Mouse (Mus musculus) neutrophil, adult 5-6 weeks (primary cell): ENCODE results near the gene Olfr322. TPM values are rescaled to one million over a fixed set of nuclear protein-coding genes. Genes with fewer than 3 reads are reported as not detected.

ENCODE experiments used
- ATAC-seq: fragments of 151-379, 151-347 bp; 2 replicates; pipeline ENCODE4 v1.8.0; 2017; ENCODE audit warnings: mild to moderate bottlenecking, moderate TSS enrichment; ENCODE audit not compliant: insufficient number of reproducible peaks, poor library complexity, low FRiP score, severe bottlenecking; ENCODE audit errors: extremely low read depth
- total RNA-seq: library from RNA; stranded (forward); fragments of 200-1000 nt; gene quantifications from 2 replicates; pipeline ENCODE4 v1.2.3, GENCODE M21; 2017

The Olfr322 gene
- total RNA-seq: not detected in 2 replicates

GRCm38 (mm10) chr11:58658596-58658995, at the start of gene Olfr322:
Gene Olfr322 (plus strand): TSS chr11:58658782.
- ATAC-seq: no peak

DNA sequence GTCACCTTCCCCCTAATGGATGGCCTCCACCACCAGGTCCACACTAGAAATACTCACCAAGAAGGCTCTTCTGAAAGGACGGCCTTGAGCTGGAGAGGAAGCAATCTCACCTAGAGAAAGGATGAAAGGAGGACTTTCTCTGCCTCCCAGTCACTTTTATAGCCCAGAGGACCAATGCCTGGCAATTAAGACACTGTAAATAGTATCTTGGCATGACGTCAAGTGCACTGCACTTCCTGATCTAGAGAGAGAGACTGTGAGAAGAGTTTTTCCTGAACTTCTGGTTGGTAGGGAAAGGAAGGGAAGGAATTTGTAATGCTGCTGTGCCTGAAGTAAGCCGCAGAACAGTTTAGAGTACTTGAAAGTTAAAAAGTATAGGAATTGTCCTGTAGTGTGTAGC, 45.2 kb upstream of the Olfr322 start:
- ATAC-seq: no peak

GRCm38 (mm10) chr11:58614526-58614925, 44.1 kb upstream of the Olfr322 start:
- no peak for ATAC-seq

- ATAC-seq: no peak
Observed at GRCm38 (mm10) chr11:58615975-58616374, 42.6 kb upstream of the Olfr322 start, which contains the start of gene 2210407C18Rik. Gene 2210407C18Rik (minus strand): TSS chr11:58616075.

GRCm38 (mm10) chr11:58618369-58618768, 40.2 kb upstream of the Olfr322 start:
- no peak for ATAC-seq

DNA sequence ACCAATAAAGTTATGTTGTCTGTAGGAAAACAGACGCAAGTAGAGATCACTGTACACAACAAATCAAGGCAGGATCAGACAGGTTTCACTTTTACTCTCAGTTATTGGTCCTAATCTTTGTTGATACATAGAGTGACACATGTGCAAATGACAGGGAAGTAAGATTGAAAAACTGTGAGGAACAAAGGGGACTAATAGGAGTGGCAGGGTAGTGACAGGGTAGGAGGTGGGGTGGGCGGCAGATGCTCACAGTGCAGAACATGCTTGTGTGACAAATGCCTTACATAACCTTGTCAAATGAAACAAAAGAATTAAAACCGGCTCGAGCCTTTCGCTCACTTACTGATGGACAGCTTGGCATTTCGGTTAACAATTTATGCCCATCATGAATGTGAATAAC, 39.8 kb upstream of the Olfr322 start:
- ATAC-seq: no peak

DNA sequence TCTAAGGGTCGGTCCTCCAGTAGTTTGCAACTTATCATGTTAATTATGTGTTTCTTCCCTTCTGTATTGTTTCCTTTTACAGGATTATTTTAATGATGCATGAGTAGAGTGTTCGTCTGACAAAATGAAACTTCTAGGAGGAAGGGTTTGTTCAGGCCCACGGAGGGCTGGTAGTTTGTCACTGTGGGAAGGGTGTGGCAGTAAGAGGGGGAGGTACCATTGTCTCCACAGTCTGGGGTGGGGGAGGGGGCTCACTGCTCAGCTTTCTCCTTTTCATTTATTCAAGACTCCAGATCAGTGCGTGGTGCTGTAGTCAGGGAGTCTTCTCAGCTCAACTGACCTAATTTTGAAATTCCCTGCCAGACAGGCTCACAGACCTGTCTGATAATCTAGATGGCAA, 32.4 kb upstream of the Olfr322 start:
- ATAC-seq: no peak

DNA sequence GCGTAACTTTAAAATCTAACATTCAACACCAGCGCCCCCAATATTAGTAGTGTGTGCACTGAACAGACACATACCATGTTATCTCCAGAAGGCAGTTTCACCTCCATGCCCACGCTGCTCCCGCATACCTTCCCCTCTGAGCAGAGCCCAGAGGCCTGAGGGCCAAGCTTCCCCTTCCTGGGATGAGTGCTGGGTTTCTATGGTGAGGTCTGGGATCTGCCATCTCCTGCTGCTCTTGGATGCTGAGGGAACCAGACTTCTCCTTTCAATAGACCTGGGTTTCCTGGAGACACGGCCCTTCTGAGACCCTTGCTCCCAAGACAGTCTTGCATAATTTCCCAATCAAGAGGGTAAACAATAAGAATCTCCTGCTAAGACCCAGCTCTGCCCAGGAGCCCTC, 28.2 kb upstream of the Olfr322 start, which contains the start of gene Olfr323:
Olfr323 (minus strand) TSS at position 101 of the 400 bp plus-strand sequence.
- no peak for ATAC-seq

GRCm38 (mm10) chr11:58634878-58635277, 23.7 kb upstream of the Olfr322 start:
- ATAC-seq: no peak

DNA sequence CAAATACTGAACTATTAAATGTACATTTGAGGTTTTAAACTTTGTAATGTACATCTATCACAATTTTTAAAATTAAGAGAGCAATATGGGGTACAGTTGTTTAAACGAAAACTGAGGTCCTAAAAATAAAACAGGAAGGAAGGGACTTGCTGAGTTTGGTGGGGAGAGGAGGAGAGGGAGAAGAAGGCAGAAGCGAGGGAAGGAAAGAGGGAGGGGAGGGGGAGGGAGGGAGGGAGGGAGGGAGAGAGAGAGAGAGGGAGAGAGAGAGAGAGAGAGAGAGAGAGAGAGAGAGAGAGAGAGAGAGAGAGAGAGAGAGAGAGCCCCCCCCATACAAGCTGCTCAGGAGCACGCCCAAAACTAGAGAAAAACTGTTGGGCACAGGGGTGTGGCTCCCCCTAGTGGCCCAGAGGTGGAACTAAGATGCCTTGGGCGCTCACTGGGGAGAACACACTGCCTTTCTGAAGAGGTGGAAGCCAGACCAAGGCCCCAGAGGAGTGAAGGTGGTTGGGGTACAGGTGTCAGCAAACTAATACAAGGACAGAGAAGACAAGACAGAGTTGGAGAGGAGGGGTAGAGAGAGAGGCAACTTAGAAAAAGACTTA, 22.1 kb upstream of the Olfr322 start:
- peak; percentile 59 for ATAC-seq

DNA sequence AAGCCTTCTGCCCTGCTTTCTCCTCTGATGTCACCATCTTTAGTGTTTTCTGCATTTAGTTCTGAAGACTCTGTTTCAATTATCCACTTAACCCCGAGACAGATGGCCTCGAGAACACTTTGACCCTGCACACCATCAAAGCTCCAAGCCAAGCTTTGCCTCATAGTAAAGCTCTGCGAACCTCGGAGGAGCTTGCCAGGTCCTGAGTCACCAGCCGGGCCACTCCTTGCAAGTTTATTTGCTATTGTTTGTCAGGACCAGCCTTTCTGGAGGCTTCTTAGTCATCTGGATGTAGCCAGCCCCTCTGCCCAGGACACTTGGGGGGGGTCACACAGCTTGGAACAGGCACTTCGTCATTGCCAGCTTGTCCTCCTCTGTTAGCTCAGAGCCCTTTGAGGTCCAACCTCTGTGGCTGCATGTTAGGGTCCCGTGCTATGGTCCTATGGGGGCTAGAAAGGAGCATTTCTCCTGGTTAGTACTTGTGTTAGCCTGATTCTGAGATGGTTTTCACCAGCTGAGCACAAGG, 20.3 kb upstream of the Olfr322 start:
- ATAC-seq: no peak

GRCm38 (mm10) chr11:58640272-58640867, 18.2 kb upstream of the Olfr322 start, which contains the start of gene Trim58:
Gene Trim58 (plus strand): TSS chr11:58640465.
- ATAC-seq: no peak

DNA sequence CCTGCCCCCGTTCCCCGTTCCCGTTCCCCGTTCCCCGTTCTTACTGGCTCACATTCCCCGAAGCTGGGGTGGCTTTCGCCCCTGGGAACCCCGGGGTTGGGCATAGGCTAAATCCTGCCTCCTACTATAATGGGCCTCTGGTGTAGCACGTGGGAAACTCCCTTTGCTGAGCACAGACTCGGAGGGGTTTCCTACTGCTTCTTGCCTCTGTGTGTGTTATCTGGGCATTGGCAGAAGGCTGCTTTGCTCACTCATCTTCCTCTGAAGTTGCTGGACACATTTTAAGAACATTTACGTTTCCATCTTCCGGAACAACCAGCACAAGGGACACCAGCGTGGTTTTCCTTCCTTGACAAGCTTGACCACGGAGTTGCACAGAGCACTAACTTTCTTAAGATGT, 17.5 kb upstream of the Olfr322 start:
- ATAC-seq: no peak

DNA sequence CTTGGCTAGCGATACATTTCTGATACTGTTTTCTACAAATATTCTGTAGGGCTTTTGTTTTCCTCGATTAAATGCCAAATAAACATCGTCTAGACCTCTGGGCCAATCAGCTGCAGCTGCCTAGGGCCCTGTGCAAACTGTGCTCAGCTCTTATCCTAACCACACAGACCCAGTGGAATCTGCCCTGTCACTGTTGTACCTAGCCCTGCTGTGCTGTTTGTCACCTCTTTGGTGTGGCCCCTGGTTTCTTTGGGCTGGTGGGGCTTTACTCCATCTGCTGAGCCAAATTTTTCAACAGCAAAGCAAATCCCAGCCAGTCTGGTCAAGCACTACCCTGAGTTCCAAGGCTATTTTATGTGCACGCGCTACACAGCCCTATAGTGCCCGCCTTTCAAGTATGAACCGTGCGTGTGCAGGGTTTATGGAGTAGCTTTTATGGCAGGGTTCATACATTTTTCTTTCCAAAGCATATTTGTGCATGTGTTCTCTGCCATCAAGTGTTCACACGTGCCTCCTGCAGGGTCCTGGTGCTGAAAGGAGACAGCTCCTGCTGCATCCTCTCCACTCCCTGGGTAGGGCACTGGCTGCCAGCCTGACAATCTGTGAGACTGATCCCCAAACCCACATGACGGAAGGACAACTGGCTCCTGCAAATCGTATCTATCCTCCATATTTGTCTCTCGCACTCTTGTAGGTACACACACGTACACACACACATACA, 16.8 kb upstream of the Olfr322 start:
- ATAC-seq: no peak

DNA sequence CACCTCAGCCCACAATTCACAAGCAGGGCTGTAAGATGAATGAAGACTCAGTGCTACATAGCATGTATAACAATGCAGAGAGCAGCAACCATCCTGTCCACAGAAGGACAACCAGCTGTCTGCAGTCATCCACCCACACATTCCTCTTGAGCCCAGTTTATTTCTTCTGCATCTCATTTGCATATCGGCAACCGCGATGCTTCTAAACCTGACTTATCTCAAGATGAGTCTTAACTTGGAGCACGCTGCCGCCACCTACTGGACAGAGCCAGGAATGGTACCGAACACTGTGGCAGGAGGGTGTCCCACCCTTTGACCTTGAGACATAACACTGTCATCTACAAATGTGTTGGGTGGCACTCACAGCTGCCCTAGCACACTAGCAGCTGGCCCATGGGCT, 15.2 kb upstream of the Olfr322 start:
- peak; percentile 55; the same call in 1 of the 2 replicates for ATAC-seq

DNA sequence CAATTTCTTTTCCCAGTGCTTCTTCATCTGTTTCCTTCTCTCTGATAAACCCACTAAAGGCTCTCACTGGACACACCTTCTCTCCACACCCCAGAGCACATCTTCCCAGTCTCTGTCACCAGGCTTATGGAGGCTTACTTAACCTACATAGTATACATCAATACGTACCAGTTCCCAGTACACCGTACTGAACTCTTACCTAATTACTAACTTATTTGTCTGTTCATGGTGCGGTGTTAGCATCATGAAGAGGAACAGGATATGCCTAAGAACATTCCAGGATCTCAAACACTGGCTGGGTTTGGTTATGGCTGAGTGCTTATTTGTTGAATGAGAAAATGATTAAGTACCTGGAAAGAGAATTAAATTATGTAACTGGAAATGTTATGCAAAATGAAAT, 3.4 kb upstream of the Olfr322 start:
- ATAC-seq: no peak

GRCm38 (mm10) chr11:58669252-58669651, 10.7 kb downstream of the Olfr322 start:
- ATAC-seq: no peak

- ATAC-seq: no peak
Observed at GRCm38 (mm10) chr11:58671825-58672224, 13.2 kb downstream of the Olfr322 start.

- ATAC-seq: no peak
Observed at GRCm38 (mm10) chr11:58680799-58681198, 22.2 kb downstream of the Olfr322 start, which contains the start of gene Olfr320. Gene Olfr320 (plus strand): TSS chr11:58681099.

DNA sequence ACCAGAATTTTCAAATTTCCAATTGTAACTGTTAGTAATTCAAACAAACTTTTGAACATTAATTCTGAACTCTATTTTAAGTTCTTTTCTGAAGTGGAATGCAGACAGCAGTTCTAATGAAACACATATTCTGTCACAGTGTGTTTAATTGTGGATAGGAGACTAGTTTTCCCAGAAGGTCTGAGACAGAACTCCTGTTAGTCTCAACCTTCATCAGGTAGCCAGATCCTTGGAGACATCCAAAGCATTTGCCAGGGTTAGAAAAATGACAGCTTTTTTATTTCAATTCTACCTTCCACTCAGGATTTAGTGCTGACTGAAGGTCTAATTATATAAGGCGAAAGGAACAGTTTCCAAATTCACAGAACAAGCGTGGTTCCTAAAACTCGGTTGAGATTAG, 40.3 kb downstream of the Olfr322 start, which contains the start of gene Olfr319:
Olfr319 (plus strand) TSS at position 301 of the 400 bp plus-strand sequence.
- ATAC-seq: no peak
